Mouse (Mus musculus): ENCODE results near the gene Tmem45a2. TPM values are rescaled to one million over a fixed set of nuclear protein-coding genes. Genes with fewer than 3 reads are reported as not detected.

The Tmem45a2 gene
- 0.16 and 0.20 TPM in 2 replicates for polyA plus RNA-seq (2014; fragmentation: Nextera tagmentation; extraction: Ambion mirVana)

DNA sequence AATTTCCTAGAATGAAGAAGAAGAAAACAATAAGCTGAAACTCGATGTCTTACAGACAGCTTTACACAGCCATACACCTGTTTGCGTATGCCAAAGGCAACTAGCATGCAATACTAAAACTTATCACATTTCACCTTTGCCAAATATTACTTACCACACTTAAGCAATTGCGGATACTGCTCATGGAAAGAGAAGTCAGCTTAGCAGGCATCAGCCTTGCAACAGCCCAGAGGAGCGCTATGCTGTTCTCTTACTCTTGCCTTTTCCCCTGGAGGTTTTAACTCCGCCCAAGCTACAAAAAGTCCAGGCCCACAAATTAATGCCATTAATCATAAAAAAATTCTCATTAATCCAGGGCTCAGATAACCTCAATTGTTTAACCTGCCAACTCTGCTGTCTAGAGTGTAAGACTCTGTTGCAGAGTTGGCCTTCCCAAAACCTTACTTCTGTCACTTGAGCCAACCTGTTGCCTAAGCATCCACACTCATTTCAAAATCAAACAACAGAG, at the start of gene Tmem45a2:
Gene Tmem45a2, minus strand, starts transcription at position 241 of the 508 bp plus-strand sequence.
- Histone ChIP-seq H3K4me2 (replicated peaks) (no peak within 1 kb of the TSS), H3K27ac (no peak within 1 kb of the TSS), H3K9ac (no peak within 1 kb of the TSS), H3K4me1 (replicated peaks; ENCODE audit: control insufficient read depth, insufficient read depth, low read length) (no peaks in the 10 kb centered on the region), H3K36me3 (replicated peaks; ENCODE audit: control insufficient read depth, insufficient read depth) (no peaks in the 10 kb centered on the region), H3K9me3 (ENCODE audit: control insufficient read depth, low read length) (no peaks in the 10 kb centered on the region), H3K27me3 (ENCODE audit: control insufficient read depth, insufficient read depth, low read length) (no peaks in the 10 kb centered on the region), H3K4me3 (replicated peaks; ENCODE audit: low read length) (no peak within 1 kb of the TSS)
- WGBS = 97% methylated on average over 5 of the region's 5 CpGs
- DNase-seq (ENCODE audit: low spot score) (no peak), ATAC-seq (ENCODE audit: low FRiP score) (no peak)

DNA sequence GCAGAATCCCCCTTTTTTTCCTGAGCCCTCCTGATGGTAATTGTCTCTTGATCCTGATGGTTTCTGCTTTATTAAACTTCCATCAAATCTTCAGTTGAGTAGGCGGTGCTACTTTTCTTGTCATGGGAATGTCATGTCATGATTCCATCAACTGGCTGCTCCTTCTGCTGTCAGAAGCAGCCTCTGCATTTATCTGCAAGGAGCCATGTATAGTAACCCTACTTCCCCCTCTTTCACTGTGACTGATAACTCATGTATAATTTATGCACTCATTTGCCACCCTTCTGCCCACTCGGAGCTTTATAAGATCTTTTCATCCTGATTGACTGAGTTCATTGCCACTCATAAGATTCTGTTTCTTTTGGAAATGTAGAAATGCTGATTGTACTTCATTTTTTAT, 46.4 kb upstream of the Tmem45a2 start:
- no peak overlapping the region for H3K4me2 ChIP-seq (replicated peaks)
- H3K27ac ChIP-seq = no peak overlapping the region
- no peak overlapping the region for H3K4me3 ChIP-seq (replicated peaks; ENCODE audit: low read length)
- ATAC-seq (ENCODE audit: low FRiP score) (no peak), DNase-seq (ENCODE audit: low spot score) (no peak)
- 0 out of 2 replicates have a peak, but pooled peaks cover 4% of the 10 kb centered on the region for H3K27me3 ChIP-seq (ENCODE audit: control insufficient read depth, insufficient read depth, low read length)
- peaks cover 2% of the 10 kb centered on the region for H3K4me1 ChIP-seq (replicated peaks; ENCODE audit: control insufficient read depth, insufficient read depth, low read length)
- no peaks in the 10 kb centered on the region for H3K36me3 ChIP-seq (replicated peaks; ENCODE audit: control insufficient read depth, insufficient read depth)
- no peaks in the 10 kb centered on the region for H3K9me3 ChIP-seq (ENCODE audit: control insufficient read depth, low read length)
- no peak overlapping the region for H3K9ac ChIP-seq
- 70% methylated on average over 2 of the region's 2 CpGs for WGBS

DNA sequence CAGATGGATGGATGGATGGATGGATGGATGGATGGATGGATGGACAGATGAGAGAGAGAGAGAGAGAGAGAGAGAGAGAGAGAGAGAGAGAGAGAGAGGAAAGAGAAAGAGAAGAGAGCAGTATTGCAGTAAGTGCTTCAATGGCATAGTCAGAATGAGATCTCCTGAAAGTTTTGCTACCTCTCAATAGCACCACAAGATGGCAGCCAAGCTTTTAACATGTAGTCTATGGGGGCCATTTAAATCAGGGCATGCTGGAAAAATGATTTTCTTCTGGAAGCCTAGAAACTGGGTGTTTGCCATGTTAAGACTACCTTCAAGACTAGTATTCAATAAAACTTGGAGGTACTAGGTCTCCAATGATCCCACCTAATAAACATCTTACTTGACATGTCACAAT, 44.9 kb upstream of the Tmem45a2 start:
- Histone ChIP-seq H3K4me2 (replicated peaks) (no peak overlapping the region), H3K9me3 (ENCODE audit: control insufficient read depth, low read length) (no peaks in the 10 kb centered on the region), H3K36me3 (replicated peaks; ENCODE audit: control insufficient read depth, insufficient read depth) (no peaks in the 10 kb centered on the region), H3K4me1 (replicated peaks; ENCODE audit: control insufficient read depth, insufficient read depth, low read length) (no peaks in the 10 kb centered on the region), H3K4me3 (replicated peaks; ENCODE audit: low read length) (no peak overlapping the region), H3K9ac (no peak overlapping the region), H3K27me3 (ENCODE audit: control insufficient read depth, insufficient read depth, low read length) (0 out of 2 replicates have a peak, but pooled peaks cover 4% of the 10 kb centered on the region), H3K27ac (no peak overlapping the region)
- ATAC-seq (ENCODE audit: low FRiP score) (no peak), DNase-seq (ENCODE audit: low spot score) (no peak)

DNA sequence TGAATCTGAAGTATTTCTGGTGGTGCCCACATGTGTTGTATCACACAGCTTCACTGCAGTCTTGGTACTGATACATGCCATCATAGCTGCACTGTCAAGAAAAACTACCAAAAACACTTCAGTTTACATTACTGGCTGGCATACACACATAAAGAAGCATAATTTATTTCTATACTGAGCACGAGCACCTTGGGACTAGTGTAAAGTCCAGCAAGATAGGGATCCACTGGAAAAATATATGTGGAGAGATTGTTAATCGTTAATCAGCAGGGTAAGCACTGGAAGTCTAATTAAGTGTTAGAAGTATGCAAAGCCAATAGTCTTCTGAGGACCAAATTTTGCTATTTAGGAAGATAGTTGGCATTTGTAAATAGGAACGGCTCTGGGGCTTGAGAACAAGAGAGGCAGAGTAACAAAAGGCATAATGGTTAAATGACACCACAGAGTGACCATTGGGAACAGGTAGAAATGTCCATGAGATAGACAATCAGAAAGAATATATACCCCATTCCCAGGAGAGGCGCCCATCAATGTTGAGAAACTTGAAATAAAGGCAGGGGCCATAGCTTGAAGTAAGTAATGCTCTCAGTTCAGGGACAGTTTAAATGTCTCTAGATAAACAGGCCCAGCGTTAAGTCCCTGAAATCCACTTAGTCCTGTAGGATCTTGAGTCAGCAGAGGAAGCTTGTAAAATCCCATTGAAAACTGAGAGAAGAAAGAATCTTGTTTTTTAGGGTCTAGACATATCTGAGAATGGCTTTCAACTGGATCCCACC, 35.2 kb upstream of the Tmem45a2 start:
- Histone ChIP-seq H3K4me1 (replicated peaks; ENCODE audit: control insufficient read depth, insufficient read depth, low read length) (no peaks in the 10 kb centered on the region), H3K36me3 (replicated peaks; ENCODE audit: control insufficient read depth, insufficient read depth) (no peaks in the 10 kb centered on the region), H3K9ac (no peak overlapping the region), H3K9me3 (ENCODE audit: control insufficient read depth, low read length) (no peaks in the 10 kb centered on the region), H3K4me2 (replicated peaks) (no peak overlapping the region), H3K27ac (no peak overlapping the region), H3K4me3 (replicated peaks; ENCODE audit: low read length) (no peak overlapping the region), H3K27me3 (ENCODE audit: control insufficient read depth, insufficient read depth, low read length) (no peaks in the 10 kb centered on the region)
- DNase-seq (ENCODE audit: low spot score) = no peak
- no peak for ATAC-seq (ENCODE audit: low FRiP score)
- 82% methylated on average over 5 of the region's 5 CpGs for WGBS

DNA sequence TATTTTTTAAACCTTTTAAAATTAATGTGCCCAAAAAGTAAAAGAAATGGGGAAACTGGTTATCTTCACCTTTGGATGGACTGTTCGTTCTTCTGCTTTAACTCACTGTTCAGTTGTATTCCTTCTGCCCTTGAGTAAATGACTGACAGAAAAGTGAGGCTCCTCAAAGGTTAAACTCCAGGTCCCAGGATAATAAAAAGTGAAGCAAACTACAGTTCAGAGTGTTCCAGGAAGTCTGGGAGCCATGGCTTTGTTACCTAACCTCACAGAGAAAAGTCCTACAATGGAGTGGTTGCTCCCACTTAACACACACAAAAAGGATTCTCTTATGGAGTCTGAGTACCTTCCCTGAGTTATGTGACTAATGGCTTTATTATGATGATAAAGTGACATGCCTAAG, 30.0 kb upstream of the Tmem45a2 start:
- H3K9me3 ChIP-seq (ENCODE audit: control insufficient read depth, low read length) = no peaks in the 10 kb centered on the region
- no peak overlapping the region for H3K4me2 ChIP-seq (replicated peaks)
- no peak overlapping the region for H3K4me3 ChIP-seq (replicated peaks; ENCODE audit: low read length)
- no peak overlapping the region for H3K9ac ChIP-seq
- H3K27ac ChIP-seq = no peak overlapping the region
- no peaks in the 10 kb centered on the region for H3K4me1 ChIP-seq (replicated peaks; ENCODE audit: control insufficient read depth, insufficient read depth, low read length)
- ATAC-seq (ENCODE audit: low FRiP score) (no peak), DNase-seq (ENCODE audit: low spot score) (no peak)
- H3K27me3 ChIP-seq (ENCODE audit: control insufficient read depth, insufficient read depth, low read length) = no peaks in the 10 kb centered on the region
- WGBS = 79% methylated on average over 1 of the region's 1 CpGs
- H3K36me3 ChIP-seq (replicated peaks; ENCODE audit: control insufficient read depth, insufficient read depth) = no peaks in the 10 kb centered on the region

DNA sequence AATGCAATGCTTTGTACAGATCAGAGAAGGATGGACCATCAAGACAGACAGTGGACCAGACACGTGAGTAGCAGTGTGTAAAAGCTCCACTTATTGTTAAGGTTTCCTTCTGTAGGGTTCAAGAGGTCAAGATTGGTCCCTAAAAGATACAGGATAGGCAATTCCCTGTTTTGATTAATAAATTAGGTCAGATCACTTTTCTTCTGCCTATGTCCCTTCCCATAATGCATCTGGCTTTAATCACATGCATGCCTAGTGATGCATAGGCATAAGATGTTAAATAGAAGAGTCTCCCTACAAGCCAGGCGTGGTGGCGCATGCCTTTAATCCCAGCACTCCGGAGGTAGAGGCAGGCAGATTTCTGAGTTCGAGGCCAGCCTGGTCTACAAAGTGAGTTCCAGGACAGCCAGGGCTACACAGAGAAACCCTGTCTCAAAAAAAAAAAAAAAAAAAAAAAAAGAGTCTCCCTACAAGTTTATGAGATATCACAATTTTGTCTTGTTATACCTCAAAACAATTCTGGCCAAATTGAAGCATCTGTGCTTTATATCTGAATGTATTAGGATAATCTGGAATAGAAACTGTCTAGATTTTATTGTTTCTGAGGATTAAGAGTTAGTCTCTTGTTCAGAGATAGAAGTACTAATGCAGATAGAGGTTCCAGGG, 28.5 kb upstream of the Tmem45a2 start:
- Histone ChIP-seq H3K36me3 (replicated peaks; ENCODE audit: control insufficient read depth, insufficient read depth) (no peaks in the 10 kb centered on the region), H3K4me1 (replicated peaks; ENCODE audit: control insufficient read depth, insufficient read depth, low read length) (no peaks in the 10 kb centered on the region), H3K27ac (no peak overlapping the region), H3K9ac (no peak overlapping the region), H3K27me3 (ENCODE audit: control insufficient read depth, insufficient read depth, low read length) (no peaks in the 10 kb centered on the region), H3K4me3 (replicated peaks; ENCODE audit: low read length) (no peak overlapping the region), H3K4me2 (replicated peaks) (no peak overlapping the region), H3K9me3 (ENCODE audit: control insufficient read depth, low read length) (no peaks in the 10 kb centered on the region)
- no peak for ATAC-seq (ENCODE audit: low FRiP score)
- no peak for DNase-seq (ENCODE audit: low spot score)
- 68% methylated on average over 5 of the region's 5 CpGs for WGBS

DNA sequence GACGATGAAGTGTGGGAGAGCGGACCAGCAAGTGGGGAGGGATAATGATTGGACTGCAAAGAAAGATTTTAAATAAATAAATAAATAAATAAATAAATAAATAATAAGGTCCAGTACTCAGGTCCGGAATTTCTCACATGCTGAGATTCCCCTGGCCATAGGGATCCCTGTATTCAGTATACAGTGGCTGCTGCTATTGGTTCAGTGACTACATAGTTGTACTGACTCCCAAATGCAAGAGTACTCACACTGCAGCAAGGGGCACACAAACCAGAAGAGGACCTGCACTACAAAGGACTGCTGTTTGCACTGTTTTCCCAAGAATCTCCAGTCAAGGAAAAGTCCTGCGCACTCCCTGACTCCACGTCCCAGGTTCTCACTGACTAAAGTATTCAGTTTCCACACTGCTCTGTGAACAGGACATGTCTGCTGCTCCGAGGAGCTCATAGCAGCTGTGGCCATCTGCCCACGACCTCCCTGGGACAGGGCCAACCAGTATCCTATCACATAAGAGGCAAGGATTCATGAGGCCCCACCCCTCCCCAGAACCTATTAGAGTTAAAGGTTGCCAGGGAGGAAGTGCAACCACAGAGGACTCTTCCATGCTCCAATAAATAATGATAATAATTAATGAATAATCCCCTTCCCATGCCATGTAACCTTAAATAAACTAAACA, 27.4 kb upstream of the Tmem45a2 start:
- H3K9ac ChIP-seq = no peak overlapping the region
- H3K36me3 ChIP-seq (replicated peaks; ENCODE audit: control insufficient read depth, insufficient read depth) = no peaks in the 10 kb centered on the region
- no peaks in the 10 kb centered on the region for H3K9me3 ChIP-seq (ENCODE audit: control insufficient read depth, low read length)
- no peak overlapping the region for H3K4me2 ChIP-seq (replicated peaks)
- WGBS = 75% methylated on average over 7 of the region's 7 CpGs
- H3K27me3 ChIP-seq (ENCODE audit: control insufficient read depth, insufficient read depth, low read length) = no peaks in the 10 kb centered on the region
- no peak for DNase-seq (ENCODE audit: low spot score)
- no peak overlapping the region for H3K4me3 ChIP-seq (replicated peaks; ENCODE audit: low read length)
- no peak overlapping the region for H3K27ac ChIP-seq
- ATAC-seq (ENCODE audit: low FRiP score) = no peak
- no peaks in the 10 kb centered on the region for H3K4me1 ChIP-seq (replicated peaks; ENCODE audit: control insufficient read depth, insufficient read depth, low read length)

DNA sequence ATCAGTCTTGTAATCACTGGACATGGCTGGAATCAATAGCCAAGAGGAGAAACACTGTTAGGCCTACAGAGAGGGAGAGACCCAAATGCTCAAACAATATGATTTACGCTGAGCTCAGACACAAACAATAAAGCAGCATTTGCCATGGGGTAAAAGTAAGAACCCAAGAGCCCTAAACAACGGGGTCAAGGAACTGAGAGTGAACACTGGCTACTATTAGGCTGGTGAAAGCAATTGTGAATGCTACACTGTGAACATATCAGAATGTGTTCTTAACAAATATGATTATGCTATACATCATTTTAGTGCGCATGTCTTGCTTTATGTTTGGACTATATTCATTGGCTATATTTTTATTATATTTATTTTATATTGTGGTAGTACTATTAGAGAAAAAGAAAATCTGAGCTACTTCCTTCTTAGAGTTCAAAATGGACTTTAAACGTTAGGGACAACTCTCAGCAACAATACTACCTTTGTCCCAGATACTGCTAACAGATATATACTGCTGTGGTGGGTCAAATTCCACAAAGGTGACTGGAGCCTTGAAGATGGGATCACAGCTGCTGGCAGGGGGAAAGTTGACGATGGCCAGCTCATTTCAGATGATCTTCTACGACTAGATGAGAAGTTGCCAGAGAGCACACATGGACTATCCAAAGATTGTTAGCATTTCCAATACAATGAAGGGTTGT, 21.9 kb upstream of the Tmem45a2 start:
- no peak overlapping the region for H3K4me2 ChIP-seq (replicated peaks)
- H3K4me1 ChIP-seq (replicated peaks; ENCODE audit: control insufficient read depth, insufficient read depth, low read length) = no peaks in the 10 kb centered on the region
- DNase-seq (ENCODE audit: low spot score) (no peak), ATAC-seq (ENCODE audit: low FRiP score) (no peak)
- no peak overlapping the region for H3K9ac ChIP-seq
- H3K9me3 ChIP-seq (ENCODE audit: control insufficient read depth, low read length) = no peaks in the 10 kb centered on the region
- H3K36me3 ChIP-seq (replicated peaks; ENCODE audit: control insufficient read depth, insufficient read depth) = no peaks in the 10 kb centered on the region
- no peaks in the 10 kb centered on the region for H3K27me3 ChIP-seq (ENCODE audit: control insufficient read depth, insufficient read depth, low read length)
- H3K4me3 ChIP-seq (replicated peaks; ENCODE audit: low read length) = no peak overlapping the region
- 76% methylated on average over 6 of the region's 6 CpGs for WGBS
- no peak overlapping the region for H3K27ac ChIP-seq

DNA sequence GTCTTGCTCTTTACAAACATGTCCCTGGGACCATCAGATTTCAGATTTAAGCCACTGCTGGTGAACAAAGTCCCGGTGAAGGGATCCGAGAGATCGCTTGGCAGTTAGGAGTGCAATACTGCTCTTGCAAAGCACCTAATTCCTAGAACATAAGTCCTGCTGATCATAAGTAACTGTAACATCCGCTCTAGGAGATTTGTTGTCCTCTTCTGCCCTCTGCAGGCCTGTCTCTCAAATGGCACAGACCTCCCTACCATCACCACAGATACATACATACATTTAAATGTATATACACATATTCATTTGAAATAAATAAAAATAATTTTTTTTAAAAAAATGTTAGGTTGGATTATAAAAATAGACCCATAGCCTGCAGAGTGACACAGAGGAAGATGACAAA, 21.3 kb upstream of the Tmem45a2 start:
- no peaks in the 10 kb centered on the region for H3K9me3 ChIP-seq (ENCODE audit: control insufficient read depth, low read length)
- H3K4me2 ChIP-seq (replicated peaks) = no peak overlapping the region
- 54% methylated on average over 4 of the region's 4 CpGs for whole genome bisulfite sequencing
- ATAC-seq (ENCODE audit: low FRiP score) = peak; percentile 82
- no peak overlapping the region for H3K4me3 ChIP-seq (replicated peaks; ENCODE audit: low read length)
- H3K36me3 ChIP-seq (replicated peaks; ENCODE audit: control insufficient read depth, insufficient read depth) = no peaks in the 10 kb centered on the region
- no peaks in the 10 kb centered on the region for H3K27me3 ChIP-seq (ENCODE audit: control insufficient read depth, insufficient read depth, low read length)
- no peak overlapping the region for H3K9ac ChIP-seq
- H3K27ac ChIP-seq = no peak overlapping the region
- peak; percentile 78 for DNase-seq (ENCODE audit: low spot score)
- no peaks in the 10 kb centered on the region for H3K4me1 ChIP-seq (replicated peaks; ENCODE audit: control insufficient read depth, insufficient read depth, low read length)

Data from hindbrain, embryonic 14.5 days (tissue).